Mouse (Mus musculus) gastrocnemius, postnatal 4 days (tissue): ENCODE results near the gene Map1a. TPM values are rescaled to one million over a fixed set of nuclear protein-coding genes. Genes with fewer than 3 reads are reported as not detected.

Experiments
- DNase-seq, 2 experiments: peaks; one replicate each; pipeline ENCODE4 v3.0.0; 2021 to 2022; ENCODE audit warnings: low spot score in 2 of 2, mixed read lengths in 2 of 2
- long read RNA-seq, 2 experiments: library from polyadenylated mRNA; stranded (forward); transcript quantifications; one replicate each; pipeline ENCODE4 v2.0.0; 2021
- total RNA-seq, 2 experiments: library from RNA; stranded (reverse); gene quantifications; 2 replicates each; pipeline ENCODE4 v1.2.3; 2021

Gene Map1a
- total RNA-seq, result 10 to 100 TPM; 17.5 to 17.7 TPM
- long read RNA-seq, experiment 1, partial matches to known transcripts, result 3 of 6 reads
- long read RNA-seq, experiment 1, other reads (novel, unspliced or antisense), result 3 of 6 reads
- long read RNA-seq, experiment 2, partial matches to known transcripts, result 1 of 1 reads
- long read RNA-seq, experiment 2, other reads (novel, unspliced or antisense), result 0 of 1 reads

DNA sequence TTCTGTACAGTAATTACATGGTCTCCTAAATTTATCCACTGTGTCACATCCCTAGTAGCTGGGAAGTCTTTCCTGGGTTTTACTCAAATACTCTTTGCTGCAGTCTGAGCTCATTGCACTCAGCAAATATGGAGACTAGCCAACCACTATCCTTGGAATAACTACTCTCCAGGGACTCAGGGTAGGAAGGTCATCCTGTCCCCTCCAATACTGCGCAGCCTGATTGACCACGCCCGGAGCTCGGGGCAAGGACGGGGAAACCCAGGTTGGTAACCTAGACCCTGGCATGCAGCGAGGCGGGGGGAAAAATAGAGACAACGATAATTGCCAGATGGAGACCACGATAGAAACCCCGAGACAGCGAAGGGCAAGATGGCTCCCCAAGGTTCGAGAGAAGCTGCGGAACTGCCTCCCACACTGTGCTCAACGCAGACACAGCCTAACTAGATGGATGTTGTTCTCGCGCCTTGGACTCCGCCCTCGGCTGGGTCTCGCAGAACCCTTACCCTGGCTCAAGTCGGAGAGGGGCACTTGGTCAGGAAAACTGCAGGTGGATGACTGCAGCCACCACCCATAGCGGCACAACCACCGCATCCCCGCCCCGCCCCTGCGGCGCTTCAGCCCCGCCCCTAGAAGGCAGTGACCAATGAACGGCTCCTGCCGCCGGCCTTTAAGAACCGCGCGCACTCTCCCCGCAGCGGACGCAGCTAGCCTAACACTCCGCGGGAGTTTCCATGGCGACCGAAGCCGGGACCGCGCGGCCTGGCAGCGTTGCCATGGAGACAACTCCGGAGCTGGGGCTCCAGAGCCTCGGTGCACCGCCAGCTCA is at the start of gene Map1a:
Map1a (plus strand) TSS at position 700 of the 829 bp plus-strand sequence.
- peak; percentile 80 to 90 for DNase-seq

DNA sequence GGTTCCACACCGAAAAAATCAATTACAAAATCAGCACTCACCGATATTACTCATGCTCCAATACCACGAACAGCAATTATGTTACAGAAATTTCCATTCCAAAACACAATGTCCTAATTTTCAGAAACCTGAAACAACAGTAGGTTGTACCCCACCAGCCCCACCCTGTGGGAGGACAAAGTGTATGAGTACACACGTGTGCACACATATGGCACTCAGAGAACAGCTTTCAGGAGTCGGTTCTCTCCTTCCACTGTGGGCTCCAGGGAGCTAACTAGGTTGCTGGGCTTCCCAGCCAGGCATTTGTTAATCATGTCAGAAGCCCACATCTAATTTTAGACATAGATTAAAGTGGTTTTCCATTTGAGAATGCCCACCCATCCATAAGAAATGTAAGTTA is 45.3 kb upstream of the Map1a start:
- no peak for DNase-seq

DNA sequence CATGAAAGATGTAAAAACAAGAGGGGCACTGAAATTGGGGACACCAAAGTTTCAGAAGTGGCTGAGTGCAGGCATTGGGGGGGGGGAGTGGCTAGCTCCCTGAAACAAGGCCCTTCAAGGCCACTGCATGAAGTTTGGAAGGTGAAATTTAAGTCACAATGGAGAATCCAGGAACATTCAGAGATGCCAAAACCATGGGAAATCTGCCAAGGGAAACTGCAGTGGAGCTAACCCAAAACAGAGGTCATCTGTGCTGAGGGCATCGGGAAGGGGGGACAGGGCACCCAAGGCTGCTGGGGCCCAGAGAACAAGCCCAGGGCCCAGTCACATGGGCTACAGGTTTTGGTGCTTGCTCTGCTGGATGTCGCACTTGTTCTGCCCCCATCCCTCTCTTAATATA is 39.6 kb upstream of the Map1a start:
- DNase-seq, result no peak

DNA sequence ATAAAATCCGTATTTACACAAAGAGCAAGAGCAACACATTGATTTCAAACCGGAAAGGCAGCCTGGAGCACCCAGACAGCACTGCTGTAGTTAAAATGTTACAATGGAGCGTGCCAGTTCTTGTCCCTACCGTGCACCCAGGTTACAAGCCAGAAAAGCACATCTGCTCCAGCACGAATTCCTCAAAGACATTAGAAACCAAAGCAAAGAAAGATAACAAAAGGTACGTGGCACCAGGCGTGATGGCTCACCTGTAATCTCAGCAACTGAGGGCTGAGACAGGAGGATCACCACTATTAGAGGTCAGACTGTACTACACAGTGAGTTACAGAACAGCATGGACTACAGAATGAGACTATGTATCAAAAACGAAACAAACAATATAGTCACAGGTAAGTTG is 21.0 kb upstream of the Map1a start:
- DNase-seq, result no peak

DNA sequence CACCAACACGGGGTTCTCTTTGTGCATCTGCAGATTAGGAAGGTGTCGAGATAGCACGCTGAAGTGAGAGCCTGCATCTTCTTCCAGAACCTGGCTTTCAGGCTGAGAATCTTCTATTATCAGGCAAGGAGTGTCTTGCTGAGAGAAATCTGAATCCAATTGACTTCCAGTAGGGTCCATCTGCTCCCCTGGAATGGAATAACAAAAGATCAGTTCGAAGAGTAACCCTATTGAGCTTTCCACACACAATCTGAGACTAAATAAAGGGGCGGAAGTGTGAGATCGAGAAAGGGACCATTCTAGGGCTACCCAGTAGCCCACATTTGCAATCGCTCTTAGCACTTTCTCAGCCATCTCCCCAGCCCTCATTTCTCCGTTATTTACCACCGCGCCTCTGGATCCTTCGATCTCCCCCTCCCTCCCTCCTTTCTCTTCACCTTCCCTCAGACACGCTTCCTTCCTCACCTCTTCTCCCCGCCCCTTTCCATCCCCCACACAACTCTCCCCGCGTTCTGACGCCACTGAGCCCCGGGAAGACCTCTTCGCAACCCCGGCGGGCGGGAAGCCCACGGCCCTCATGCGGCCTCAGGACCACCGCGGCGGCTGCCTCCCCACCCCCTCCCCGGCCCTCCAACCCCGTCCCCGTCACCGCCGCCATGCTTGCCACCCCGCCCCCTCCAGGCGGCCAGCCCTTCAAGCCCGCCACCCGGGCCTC is 18.7 kb upstream of the Map1a start:
- DNase-seq, result no peak

DNA sequence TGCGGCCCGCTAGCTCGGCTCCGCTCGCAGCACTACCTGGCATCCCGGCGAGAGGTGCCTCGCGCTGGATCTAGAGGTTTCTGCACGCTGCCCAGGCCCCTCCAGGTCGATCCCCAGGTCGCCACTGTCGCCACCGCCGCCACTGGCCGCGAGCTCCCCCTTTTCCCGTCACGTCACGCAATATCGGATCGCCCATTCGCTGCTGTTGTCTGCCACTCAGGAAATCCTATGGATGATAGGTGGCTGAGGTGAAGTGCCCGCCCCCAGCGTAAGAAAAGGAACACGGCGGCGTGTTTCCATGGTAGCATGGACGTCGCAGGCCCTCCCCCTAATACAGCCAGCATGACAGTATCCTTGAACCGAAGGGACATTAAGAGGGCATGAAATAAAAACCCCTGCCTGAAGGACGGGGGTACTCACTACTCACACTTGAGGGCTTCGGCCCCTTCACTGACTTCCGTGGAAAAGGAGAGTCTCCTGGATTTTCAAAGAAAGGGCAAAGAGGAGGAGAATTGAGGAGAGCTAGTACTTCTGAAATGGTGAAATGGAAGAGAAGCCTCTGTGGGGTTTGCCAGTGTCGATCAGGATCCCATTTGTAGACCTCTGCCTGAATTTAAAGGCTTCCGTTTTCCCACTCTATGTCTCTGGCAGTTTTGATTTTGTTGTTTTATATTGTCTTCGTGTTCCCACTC is 18.0 kb upstream of the Map1a start, which contains the start of gene Trp53bp1:
Trp53bp1 (minus strand) TSS at position 172 of the 692 bp plus-strand sequence.
- DNase-seq, result peak; percentile 85 to 93

DNA sequence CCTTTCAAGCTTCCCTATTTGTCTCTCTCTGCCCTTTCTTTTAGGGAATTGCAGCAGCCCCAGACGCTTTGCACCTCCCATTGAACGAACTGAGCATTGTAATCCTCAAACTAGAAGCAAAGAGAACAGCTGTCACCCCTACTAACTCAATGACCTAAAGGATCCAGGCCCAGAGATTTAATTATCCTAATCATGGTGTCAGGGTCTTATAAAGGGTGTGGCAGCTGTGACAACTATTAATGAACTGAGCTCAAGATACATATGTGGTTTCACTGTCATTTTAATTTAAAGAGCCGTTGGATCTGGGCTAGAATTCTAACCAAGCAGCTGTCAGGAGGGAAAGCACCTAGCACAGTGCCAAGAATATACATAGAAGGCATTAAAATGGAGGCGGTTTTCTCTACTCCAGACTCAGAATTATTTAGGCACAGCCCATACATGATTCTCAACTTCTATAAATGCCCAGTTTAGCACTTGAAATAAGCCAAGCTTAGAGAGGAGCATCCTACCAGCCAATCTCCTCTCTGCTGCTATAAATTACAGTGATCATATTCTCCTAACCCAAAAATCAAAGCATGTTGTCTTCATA is 17.4 kb upstream of the Map1a start:
- DNase-seq, result no peak

DNA sequence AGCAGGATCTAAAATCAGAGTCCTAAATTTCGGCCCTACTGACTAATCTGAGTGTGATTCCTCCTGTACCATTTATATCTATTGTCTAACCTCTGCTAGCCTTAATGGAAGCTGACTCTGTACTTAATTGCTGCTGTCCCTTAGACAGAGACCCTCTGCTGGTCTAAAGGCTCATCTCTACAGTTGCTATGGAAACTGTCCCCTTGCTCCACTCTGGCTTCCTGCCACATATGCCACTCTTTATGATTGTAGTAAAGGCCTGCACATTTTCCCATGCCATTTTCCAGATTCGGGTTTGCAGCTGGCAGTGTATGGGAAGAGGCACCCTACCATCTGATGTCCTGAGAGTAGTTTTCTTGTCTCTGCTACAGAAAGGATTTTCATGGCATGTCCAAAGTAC is 1.6 kb upstream of the Map1a start:
- DNase-seq, result no peak

DNA sequence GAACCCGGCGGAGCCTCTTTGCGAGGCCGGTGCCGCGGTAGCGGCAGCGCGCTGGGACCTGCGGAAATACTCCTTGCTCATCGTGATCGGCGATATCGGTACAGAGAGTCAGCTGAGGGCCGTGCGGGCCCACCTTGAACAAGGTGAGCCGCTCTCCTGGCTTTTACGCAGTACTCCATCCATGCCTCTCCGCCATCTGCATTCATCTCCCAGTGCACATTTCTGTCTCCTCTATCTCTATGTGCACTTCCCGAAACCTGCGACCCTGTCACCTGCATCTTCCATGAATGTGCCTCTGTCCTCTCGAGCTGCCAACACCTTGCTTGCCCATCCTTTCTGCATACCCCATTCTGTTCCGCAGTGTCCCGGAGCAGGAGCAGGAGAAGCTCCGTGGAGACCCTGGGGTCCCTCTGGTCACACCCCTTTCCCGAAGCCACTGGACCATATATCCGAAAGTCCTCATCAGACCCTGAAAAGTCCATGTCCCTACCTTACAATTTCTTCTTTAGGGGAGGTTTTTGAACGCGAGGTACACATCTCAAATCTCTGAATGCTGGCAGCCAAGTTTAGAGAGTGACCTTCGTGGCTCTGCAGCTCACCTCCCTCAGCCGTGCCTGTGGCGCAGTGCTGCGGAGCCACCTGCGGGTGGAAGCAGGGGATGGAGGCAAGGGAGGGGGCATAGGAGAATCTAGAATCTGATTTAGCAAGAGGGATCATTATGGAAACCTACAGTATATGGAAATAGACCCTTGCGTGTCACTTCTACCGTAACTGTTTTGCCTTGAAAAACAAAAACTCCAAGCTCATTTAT is 535 bp downstream of the Map1a start:
- no peak for DNase-seq

DNA sequence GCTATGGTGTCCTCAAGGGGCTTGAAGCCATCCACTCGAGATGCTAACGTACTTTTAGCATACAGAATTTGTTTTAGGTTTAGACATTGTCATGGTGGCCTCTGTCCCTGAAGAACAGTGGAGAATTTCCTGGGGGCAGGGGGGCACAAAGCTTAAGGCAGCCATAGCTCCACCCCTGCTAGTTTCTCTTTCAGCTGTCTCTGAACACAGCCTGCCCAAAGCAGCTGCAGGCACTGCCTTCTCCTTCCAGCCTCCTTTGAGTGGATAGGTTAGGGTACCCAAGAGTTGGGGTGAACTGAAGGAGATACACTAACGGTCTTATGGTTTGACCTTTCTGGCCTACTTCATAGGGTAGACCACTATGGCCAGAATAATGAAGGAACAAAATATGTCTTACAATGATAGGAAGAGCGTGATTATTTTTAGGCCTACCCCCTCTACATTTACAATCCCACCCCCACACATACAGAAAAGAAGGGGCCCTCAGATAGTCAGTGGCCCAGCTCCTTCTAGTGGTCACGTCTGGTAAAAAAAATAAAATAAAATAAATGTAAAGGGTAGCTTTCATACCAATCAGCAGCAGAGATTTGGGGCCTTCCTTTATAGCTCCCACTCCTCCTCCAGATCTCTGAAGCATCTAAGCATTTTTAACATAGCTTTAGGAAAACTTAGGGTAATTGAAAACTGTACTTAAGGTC is 3.1 kb downstream of the Map1a start:
- DNase-seq, result no peak

DNA sequence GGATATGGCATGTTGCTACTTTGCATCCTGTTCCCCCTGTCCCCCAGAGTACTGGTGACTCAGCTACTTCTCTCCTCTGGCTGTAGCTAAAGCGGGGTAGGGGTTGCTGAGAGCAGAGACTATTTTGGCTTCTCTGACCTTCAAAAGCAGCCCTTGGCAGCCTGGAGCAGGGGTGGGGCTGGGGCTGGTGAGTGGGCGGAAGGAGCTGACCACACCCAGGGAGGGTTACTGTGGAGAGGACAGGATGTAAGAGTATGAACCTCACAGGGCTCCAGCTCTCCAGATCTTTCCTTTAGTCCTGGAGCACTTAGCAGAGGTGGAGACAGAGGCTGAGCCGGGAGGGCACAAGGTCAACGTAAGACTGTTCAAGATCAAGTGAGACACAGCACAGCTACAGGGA is 4.8 kb downstream of the Map1a start:
- DNase-seq, result no peak

DNA sequence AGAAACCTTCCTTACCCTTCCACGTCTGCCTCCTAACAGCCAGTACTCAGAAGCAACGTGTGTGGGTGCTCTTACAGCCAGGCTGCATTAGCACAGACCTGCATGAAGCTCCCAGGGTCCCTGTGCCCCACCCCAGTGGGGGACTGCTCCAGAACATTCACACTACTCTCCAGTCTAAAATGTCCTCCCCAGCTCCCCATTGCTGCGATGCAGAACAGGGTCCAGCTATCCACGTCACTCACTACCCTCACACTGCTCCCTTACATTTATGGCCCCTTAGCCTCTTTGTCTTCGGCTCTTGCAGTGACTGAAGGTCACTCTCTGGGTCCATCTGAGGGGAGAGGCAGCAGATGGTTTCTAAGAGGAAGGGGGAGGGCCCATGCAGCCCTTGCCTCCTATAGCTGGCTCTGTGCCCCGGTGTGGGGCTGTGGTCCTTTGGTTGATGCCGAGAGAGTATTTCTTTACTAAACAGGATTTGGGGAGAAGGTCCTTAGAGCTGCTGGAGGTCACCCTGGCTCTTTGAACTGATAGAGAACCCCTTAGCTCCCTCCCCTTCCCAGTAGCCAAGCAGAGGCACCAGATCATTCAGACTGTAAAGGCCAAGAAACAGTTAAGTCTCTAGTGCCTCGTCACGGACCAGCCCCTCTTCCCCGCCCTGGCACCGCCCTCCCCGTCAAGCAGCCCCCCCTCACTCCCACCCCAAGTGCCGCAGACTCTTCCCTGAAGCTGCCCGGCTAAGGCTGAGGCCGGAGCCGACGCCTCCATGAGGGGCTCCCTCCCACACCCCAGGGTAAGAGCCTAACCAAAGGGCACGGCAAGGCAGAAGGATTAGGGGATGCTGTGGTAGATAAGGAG is 5.6 kb downstream of the Map1a start:
- DNase-seq, result peak in 1 of 2 experiments; percentile 68

DNA sequence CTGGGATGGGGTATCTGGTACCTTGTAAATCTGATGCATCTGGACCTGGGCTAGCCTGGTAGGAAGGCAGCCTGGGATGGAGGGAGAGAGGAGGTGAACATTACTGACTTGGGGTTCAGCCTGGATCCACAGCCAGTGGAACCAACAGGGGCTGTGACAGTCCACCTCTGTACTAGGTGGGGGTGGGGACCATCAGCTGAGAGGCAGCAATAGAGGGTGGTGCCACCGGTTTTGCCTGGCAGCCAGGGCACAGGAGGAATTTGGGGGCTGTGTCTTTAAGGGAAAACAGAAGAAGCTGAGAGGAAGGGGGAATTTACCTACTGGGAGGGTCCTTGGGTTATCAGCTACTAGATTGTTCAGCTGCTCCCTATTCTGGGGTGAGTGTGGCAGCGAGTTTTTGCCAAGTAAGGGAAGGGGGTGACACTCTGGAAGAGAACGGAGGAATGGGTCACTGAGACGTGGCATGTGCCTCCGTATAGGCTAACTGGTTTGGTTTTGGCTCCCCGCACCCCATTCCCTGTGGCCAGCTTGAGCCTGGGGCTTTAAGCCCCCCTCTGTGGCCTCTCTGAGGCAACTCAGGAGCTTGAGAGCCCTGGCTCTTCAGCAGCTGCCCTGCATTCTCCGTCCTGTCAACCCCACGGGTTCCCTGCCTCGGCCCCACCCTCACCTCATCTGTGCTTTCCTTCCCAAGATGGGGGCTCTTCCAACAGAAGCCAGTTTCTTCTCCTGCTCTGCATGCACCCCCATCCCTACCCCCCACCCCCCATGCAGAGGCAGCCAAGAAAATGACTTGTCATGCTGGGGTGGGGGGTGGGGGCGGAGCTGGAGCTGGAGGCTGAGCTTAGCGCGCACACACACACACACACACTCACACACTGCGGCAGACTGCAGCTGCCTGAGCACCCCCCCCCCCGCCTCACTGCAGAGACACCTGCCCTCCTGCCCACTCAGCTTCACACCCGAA is 6.5 kb downstream of the Map1a start:
- no peak for DNase-seq

DNA sequence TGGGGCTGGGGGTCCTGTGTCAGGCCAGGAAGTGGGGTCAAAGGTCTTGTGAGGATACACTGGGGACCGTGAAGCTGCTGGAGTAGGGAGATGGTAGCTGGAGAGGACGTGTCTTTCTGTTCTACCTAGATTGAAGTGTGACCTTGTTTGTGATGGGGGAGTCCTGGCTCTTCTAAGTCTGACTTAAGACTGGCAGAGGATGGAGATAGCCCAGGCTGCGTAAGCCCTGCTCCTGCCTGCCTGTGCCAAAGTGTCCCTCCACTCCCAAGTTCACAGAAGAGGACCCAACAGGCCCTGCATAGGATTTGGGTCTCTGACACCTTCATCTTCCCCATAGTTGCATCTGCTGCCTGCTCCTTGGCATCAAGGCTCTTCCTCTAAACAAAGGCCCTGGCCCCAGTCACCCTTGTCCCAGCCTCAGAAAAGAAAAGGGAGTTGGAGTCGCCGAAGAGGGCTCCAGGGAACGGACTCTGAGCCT is 7.4 kb downstream of the Map1a start:
- no peak for DNase-seq

DNA sequence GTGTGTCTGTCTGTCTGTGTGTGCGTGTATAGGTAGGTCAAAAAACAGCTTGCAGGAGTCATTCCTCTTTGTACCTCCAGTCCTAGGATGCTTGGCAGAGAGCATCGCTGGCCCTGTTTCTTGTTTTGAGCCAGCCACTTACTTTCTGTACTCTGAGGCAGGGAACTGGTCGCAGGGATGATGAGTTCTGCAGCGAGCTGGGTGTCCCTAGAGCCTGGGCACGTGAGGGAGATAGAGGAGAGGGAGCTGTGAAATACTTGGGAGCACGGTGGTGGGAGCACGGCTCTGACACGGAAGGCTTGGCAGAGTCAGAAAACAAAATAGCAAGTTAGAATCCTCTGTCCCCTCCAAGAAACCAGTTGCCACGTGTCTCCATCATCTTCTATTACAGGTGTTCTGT is 8.3 kb downstream of the Map1a start:
- no peak for DNase-seq

DNA sequence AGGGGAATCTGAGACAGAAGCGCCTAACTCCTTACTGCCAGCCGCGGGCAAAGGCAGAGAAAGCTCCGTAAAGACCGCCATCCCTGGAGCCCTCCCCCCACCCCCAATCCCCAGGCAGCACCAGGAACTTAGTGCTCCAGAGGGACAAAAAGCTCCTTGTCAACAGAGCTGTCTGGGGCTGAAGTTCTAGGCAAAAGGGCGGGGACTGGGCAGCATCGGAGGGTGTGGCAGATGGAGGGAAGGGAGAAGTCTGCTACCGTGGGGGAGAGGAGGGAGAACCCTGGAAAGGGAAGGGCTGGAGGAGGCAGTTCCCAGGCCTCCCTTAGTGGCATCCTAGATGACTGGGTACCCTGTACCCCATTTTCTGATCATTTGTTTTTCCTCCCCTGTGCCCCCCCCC is 8.7 kb downstream of the Map1a start:
- no peak for DNase-seq

DNA sequence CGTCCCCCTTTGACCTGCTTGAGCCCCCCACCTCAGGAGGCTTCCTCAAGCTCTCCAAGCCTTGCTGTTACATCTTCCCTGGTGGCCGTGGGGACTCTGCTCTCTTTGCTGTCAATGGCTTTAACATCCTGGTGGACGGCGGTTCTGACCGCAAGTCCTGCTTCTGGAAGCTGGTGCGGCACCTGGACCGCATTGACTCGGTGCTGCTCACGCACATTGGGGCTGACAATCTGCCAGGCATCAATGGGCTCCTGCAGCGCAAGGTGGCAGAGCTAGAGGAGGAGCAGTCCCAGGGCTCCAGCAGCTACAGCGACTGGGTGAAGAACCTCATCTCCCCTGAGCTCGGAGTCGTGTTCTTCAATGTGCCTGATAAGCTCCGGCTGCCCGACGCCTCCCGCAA is 10.1 kb downstream of the Map1a start:
- no peak for DNase-seq
